Mouse (Mus musculus): ENCODE data around the gene Pkd1. TPM values are rescaled to one million over a fixed set of nuclear protein-coding genes. Genes with fewer than 3 reads are reported as not detected.

Gene Pkd1
- total RNA-seq, 2 experiments from 2014 or later = 75.0 to 91.3 TPM

DNA sequence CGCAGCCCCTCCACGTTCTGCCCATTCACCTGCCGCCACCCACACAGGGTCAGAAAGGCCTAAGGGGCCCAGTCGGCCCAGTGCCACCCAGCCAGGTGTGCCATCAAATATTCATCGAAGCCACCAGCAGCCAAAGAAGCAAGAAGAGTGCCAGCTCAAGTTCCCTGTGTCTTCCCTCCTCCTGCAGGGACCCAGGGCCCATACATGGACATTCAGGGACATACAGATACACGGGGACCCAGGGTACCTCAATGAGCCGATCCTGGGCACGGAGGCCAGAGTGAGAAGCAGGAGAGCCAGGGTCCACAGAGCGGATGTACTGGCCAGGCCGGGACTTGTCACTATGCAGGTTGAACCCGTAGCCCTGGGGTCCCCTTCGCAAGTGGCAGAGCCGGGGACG, 92.3 kb downstream of the Pkd1 start:
- intact Hi-C loops (cut with DNase I) = no loop called here
- DNase-seq = no peak

DNA sequence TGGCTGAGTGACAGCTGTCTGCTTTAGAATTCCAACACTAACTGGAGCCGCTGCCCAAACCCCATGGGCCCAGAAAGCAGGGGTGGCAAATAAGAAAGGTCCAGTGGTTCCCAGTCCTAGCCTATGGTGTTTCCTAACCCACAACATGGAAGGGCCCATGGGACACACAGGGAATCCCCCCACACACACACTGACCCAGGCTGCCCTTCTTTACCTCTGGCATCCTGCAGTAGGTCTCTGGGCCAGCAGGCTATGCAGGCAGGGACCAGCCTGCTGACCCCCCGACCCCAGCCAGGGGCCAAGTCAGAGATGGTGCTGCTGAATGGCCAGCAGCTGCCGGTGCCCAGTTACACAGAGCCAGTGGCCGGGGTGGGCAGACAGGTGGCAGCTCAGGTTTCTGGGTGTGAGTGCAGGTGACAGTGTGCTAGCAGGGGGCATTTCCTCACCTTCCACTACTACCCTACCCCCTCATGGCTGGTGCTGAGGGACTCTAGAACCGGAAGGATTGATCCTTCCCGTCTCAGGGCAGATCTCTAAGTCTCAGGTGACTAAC, 93.2 kb downstream of the Pkd1 start:
- intact Hi-C loops (cut with DNase I) = no loop called here
- DNase-seq = no peak

DNA sequence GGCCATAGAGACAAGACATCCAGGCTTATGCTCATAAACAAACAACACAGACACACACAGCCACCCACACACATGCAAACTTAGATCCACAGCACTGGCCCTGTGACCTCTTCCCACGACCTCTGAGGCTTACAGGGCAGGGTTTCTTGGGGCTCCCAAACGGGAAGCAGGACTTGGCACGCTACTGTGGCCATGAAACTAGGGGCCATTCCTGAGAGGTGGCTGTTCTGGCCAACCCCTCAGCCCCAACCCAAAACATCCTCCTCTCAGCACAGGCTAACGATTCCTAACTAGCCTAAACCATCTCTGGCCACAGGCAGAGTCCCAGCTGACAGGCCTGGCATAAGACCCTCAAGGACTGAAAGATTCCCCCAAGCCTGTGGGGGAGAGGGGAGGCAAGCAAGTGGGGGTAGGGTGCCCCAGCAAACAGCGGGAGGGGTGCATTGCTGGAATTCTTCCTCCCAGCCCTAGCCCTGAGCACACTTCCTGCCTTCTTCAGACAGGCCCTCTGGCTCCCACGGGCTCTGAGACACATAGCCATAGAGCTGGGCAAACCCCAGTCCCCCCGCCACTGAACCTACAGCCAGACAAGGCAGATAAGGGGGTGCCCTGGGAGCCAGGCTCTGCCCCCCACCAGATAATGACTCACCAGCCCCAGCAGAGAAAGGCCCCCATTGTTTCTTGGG, 94.5 kb downstream of the Pkd1 start:
- DNase-seq = no peak
- intact Hi-C loops (cut with DNase I) = no loop called here

DNA sequence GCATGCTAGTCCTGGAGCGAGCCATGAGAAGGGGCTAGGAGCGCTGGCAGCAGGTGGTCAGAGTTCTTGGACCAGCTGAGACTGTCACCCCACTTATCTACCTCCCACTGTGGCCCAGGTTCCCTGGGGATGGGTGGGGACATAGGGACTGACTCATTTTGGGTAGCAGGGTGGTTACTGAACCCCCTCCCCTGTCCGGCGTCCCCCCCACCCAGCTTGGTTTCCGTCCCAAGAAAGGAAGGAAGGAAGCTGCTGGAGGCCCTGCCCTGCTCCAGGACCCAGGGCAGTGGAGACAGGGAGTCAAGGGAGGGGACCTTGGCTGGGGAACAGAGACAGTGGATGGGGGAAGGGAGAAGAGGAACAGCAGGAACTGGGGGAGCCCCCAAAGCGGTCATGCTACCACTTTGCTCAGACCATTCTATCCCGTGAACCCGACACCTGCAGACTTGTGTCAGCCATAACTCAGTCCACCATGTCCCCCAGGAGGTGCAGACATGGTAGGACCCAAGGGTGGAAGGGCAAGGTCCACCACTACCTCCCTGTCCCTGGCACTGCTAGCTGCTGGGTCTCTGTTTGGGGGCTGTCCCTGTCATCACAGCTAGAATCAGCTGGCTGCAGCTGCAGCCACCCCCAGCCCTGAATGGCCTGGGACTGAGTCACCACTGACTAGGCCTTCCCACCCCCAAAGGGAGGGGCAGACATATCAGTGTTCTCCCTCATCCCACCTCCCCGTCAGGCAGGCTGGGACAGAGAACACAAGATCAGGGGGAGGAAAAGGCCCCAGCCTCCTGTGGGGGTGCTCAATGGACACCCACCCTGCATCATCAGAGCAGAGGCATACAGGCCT, 95.5 kb downstream of the Pkd1 start:
- no peak for DNase-seq
- intact Hi-C loops (cut with DNase I) = no loop called here

DNA sequence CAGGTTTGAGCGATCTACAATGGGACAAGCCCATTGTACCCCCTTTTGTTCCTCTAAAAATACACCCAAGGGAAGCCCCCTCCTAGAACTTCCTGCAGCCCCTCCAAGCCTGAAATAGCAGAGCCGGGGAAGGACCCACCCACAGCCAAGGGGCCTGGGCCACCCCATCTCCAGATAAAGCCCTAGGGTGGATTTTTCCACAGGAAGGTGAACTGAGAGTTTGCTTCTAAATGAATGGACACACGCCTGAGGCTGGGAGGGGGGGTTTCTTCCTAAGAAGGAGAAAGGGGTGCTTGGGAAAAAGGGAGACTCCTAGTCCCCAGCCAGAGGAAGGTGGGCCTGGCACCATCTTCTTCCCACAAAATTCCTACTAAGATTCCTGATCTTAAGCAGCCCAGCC, 96.3 kb downstream of the Pkd1 start:
- intact Hi-C loops (cut with DNase I) = no loop called here
- DNase-seq = no peak

Small RNAs within 50 kb of the gene (microRNA-seq; reads per million reads assigned to microRNA genes)
- not detected for gene Gm24589

Other genes starting within 250 kb of the Pkd1 start
- gene Abca17, start 198.8 kb upstream of the Pkd1 start, total RNA-seq (2021) = 1 to 10 TPM; 1.4 to 1.9 TPM
- 100 to 1,000 TPM; 109 to 114 TPM for gene Abca3, start 197.9 kb upstream of the Pkd1 start, total RNA-seq (2021)
- 100 to 1,000 TPM; 204 to 208 TPM for gene Rnps1, start 135.3 kb upstream of the Pkd1 start, total RNA-seq (2021)
- gene Eci1, start 123.2 kb upstream of the Pkd1 start, total RNA-seq (2021) = 10 to 100 TPM in 1 of 2 experiments, 1 to 10 TPM in 1; 9.4 to 11.5 TPM
- gene Dnase1l2, start 106.7 kb upstream of the Pkd1 start, total RNA-seq (2021) = 1 to 10 TPM; 7.1 to 8.5 TPM
- 10 to 100 TPM; 39.0 to 41.7 TPM for gene E4f1, start 79.5 kb upstream of the Pkd1 start, total RNA-seq (2021)
- gene Pgp, start 79.4 kb upstream of the Pkd1 start, total RNA-seq (2021) = 10 to 100 TPM; 45.3 to 45.9 TPM
- gene Bricd5, start 76.0 kb upstream of the Pkd1 start, total RNA-seq (2021) = under 1 TPM; 0.54 to 0.92 TPM
- 10 to 100 TPM; 33.4 to 39.1 TPM for gene Mlst8, start 70.8 kb upstream of the Pkd1 start, total RNA-seq (2021)
- 100 to 1,000 TPM; 158 to 180 TPM for gene Caskin1, start 61.2 kb upstream of the Pkd1 start, total RNA-seq (2021)
- gene Traf7, start 21.9 kb upstream of the Pkd1 start, total RNA-seq (2021) = 100 to 1,000 TPM; 166 to 172 TPM
- 10 to 100 TPM; 12.2 to 12.5 TPM for gene Rab26, start 15.6 kb upstream of the Pkd1 start, total RNA-seq (2021)
- 100 to 1,000 TPM; 152 to 158 TPM for gene Tsc2, start 82.8 kb downstream of the Pkd1 start, total RNA-seq (2021)
- 1 to 10 TPM; 7.0 to 8.5 TPM for gene Nthl1, start 82.8 kb downstream of the Pkd1 start, total RNA-seq (2021)
- 10 to 100 TPM; 40.2 to 43.6 TPM for gene Slc9a3r2, start 100.5 kb downstream of the Pkd1 start, total RNA-seq (2021)
- gene Npw, start 108.6 kb downstream of the Pkd1 start, total RNA-seq (2021) = under 1 TPM in 1 of 2 experiments, not detected in 1; 0.66 TPM
- 10 to 100 TPM; 45.5 to 48.5 TPM for gene Zfp598, start 119.9 kb downstream of the Pkd1 start, total RNA-seq (2021)
- 100 to 1,000 TPM; 164 to 176 TPM for gene Syngr3, start 140.1 kb downstream of the Pkd1 start, total RNA-seq (2021)
- 10 to 100 TPM; 21.0 to 22.7 TPM for gene Gfer, start 146.3 kb downstream of the Pkd1 start, total RNA-seq (2021)
- 1 to 10 TPM; 5.6 to 7.2 TPM for gene Noxo1, start 146.4 kb downstream of the Pkd1 start, total RNA-seq (2021)
- gene Tbl3, start 157.8 kb downstream of the Pkd1 start, total RNA-seq (2021) = 10 to 100 TPM; 34.8 to 36.6 TPM
- not detected for gene Rnf151, start 168.2 kb downstream of the Pkd1 start, total RNA-seq (2021)
- gene Rps2, start 168.3 kb downstream of the Pkd1 start, total RNA-seq (2021) = 100 to 1,000 TPM; 619 to 676 TPM
- gene Ndufb10, start 174.6 kb downstream of the Pkd1 start, total RNA-seq (2021) = 100 to 1,000 TPM; 130 to 145 TPM
- not detected for gene Rpl3l, start 178.0 kb downstream of the Pkd1 start, total RNA-seq (2021)
- gene Msrb1, start 186.8 kb downstream of the Pkd1 start, total RNA-seq (2021) = 10 to 100 TPM; 36.6 to 42.7 TPM
- gene Hs3st6, start 203.2 kb downstream of the Pkd1 start, total RNA-seq (2021) = not detected